Mouse (Mus musculus) left cerebral cortex, postnatal 10 days (tissue): ENCODE data around the gene Mepe. TPM values are rescaled to one million over a fixed set of nuclear protein-coding genes. Genes with fewer than 3 reads are reported as not detected.
A peak's percentile ranks its signal among the peaks of the same experiment; 100 is the strongest.

Experiments
- DNase-seq, 2 experiments: peaks; one replicate each; pipeline ENCODE4 v3.0.0; 2021 to 2022; ENCODE audit warnings: low spot score in 2 of 2, mixed read lengths in 1 of 2; ENCODE audit errors: extremely low spot score in 1 of 2
- intact Hi-C: fragments of 180-260 bp; cut with DNase I; formaldehyde crosslinking; loops from one replicate; pipeline ENCODE4 v1.15.1; 2025
- total RNA-seq, 2 experiments: library from RNA; stranded (reverse); gene quantifications; 2 replicates each; pipeline ENCODE4 v1.2.3; 2021

Gene Mepe
- total RNA-seq, 2 experiments from 2014 or later, result not detected

DNA sequence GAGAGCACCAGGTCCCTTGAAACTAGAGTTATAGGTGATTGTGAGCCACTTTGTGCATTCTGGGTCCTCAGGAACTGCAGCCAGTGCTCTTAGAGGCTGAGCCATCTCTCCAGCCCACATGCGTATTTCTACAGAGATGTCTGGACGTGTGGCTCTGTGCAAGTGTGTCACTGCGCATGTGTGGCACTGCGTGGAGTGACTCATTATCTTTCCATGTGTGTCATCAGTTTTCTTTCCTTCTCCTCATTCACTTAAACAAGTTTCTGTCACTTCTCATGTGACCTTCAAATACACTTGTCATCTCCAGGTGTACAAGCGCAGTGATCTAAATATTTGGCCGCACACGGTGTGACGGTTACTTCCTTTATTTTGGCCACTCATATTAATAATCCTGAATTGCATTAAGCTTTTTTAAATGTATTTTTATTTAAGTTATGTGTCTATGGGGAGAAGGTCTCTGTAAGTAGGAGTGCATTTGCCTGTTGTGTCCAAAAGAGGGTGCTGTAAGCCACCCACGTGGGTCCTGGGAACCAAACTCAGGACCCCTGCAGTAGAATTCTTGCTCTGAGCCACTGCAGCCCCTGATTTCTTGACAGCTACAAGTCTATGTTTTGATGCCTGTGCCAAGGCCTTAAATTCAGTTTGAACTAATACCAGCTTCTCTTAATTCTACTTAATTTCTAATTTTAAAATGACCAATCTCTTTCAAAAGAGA is 19.6 kb downstream of the Mepe start:
- intact Hi-C loops, result loop anchor here (5.0 kb wide), 2 partner anchors 83 to 103 kb away; no protein-coding TSS in a partner anchor
- no peak for DNase-seq

DNA sequence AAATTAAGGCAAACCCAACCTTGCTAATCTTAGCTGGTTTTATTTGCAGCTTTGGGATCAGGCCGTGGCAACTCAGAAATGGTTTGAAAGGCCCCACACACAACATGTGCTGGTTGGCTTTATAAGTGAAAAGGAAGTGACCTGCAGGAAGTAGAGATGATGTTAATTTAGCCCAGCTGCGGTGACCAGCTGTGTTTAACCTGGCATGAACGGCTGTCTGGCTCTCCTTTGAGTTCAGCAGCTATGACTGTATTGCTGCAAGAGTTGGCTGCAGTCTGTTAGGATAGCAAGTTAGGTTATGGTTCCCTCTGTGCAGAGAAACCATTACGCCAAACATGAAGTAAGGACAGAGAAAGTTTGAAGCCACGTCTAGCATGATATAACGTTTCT is 20.1 kb downstream of the Mepe start:
- no peak for DNase-seq
- intact Hi-C loops, result loop anchor here (5.0 kb wide), 1 partner anchor 82 kb away; no protein-coding TSS in a partner anchor

DNA sequence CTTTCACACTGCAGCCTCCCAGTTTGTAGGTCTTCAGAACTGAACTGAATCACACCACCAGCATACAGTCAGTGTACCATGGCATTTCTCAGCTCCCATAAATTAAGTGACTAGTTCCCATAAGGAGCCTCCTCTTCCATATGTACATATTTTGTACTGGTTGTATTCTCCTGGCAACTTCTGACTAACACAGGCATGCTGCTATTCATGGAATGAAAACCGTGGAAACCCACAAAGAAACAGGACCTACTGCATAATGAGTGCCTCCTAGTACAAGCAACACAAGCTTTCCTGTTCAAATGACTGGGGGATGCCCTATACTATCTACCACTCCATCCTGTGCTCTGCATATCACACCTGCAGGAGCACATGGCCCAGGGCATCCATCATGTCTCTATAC is 25.9 kb downstream of the Mepe start:
- intact Hi-C loops, result no loop called here
- no peak for DNase-seq

DNA sequence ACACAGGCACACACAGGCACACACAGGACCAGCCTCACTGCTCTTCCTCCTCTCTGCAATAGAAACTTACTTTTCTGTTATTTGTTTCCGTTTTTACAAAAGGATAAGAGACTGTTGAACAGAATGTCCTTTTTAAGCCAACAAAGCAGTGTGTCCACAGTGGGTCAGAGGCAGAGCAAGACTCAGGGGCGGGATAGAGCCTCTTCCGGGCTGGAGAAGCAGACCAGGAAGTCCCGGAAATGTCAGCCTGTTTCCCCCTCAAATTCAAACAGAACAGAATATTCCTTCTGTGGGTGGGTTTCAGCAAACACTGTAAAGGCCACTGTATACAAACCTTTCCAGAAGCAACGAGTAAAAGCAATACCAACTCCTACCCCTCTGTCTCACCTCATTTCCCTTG is 26.7 kb downstream of the Mepe start:
- intact Hi-C loops, result no loop called here
- DNase-seq, result no peak

DNA sequence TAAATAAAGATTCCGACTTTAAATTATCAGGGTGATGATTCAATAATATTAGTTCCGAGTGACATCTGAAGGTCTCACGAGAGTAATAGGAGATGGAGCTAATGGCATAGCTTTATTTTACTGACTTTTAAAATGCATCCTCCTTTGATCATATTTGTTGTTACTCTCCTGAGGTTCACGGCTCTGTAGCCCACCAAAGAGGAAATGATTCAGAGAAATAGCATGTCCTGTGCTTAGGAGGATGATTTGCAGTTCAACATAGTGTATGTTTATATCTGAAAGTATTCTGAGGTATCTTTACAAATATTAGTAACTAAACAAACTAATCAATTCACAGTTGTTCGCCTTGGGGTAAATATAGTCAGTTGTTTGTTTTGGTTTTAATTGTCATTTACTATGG is 32.4 kb downstream of the Mepe start:
- no peak for DNase-seq

DNA sequence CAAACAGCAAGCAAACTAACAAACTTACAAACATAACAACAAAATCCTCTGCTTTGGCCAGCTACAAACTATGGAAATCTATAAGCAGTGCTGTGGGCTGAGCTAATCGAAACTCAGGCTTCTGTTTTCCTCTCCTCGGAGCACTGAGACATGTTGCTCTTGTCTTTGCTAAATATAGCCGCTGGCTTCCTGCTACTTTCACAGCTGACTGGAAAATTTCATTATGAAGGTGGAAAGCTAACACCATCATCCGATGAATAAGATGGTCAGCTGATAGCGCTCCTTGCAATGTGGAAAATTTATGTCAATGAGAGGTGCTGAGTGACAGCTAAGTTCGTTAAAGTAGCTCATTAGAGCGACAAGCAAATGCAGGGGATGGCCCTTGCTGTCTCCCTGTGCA is 33.5 kb downstream of the Mepe start:
- intact Hi-C loops, result no loop called here
- no peak for DNase-seq

More for the DNA sequence above, 32.4 kb downstream of the Mepe start:
- intact Hi-C loops, result no loop called here

DNA sequence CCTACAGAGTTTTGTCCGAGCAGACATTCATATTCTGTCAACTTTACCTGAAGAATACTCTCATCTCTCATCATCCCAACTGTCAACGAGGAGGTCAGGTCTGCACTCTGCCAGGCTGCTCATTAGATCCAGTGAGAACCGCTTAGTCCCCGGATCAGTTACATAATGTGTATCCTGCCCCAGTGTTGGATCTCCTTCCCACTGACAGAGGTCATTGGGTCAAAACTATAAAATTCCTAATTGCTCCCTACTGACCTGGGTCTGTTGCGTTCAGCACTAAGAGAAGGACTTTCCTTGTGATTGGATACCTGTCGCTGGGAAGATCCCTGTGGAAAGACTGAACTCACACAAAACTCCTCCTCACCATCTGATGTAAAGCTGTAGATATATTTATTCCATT is 34.1 kb downstream of the Mepe start:
- intact Hi-C loops, result no loop called here
- DNase-seq, result no peak

DNA sequence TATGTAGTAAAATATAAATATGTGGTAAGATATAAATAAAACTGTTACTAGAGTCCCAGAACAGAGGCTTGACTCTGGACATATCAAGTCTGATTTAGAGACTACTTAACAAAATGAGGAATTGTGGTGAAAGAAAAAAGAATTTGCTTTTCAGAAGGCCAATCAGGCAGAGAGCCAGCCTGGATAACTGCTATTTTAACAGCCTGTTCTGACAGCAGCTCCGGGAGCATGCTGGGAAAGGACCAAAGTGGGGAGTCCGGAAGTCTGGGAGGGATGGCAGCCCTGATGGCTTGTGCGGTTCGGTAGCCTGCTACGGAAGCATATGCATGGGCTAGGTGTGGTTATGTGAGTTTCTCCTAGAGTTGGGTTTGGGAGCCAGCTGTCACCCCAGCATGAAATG is 45.5 kb downstream of the Mepe start:
- intact Hi-C loops, result no loop called here
- DNase-seq, result no peak

DNA sequence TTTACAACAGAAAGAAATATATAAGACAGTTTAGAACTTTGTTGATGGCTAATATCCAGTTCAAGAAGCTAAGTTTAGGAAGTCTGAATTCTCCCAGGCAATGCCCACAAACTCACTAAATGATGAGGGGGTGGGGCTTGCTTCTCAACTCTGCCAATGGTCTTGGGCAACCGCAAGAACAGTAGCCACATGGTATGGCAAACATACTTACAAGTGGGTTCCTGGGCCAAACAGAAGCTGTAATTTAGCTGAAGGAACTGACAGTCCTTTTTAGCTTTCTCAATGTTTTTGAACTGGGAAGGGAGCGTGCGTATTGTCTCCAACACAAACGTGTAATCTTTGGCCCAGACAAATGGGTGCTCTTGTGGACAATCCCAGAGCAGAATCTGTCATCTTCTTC is 46.2 kb downstream of the Mepe start:
- intact Hi-C loops, result no loop called here
- no peak for DNase-seq

DNA sequence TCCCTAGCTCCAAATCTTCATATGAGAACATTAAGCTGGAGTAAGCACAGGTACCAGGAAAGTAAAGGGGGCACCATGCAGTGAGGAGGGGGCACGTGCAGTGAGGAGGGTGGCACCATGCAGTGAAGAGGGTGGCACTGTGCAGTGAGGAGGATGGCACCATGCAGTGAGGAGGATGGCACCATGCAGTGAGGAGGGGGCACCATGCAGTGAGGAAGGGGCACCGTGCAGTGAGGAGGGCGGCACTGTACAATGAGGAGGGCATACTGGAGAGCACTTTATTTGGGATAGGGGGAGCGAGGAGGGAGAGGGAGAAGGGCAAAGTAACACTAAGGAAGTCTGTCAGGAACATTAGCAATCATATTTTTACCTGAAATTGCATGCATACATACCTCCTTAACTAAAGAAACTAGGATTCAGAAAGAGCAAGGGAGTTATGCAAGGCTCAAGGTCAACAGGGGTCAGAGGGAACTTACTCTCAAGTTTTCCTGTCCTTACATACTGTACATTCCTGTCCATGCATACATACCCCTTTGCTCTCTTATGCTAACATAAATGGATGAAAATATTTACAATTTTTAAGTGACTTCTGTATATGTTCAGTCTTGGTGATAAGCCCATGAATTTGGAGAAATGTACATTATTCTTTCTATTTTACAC is 48.6 kb downstream of the Mepe start:
- intact Hi-C loops, result no loop called here
- no peak for DNase-seq

DNA sequence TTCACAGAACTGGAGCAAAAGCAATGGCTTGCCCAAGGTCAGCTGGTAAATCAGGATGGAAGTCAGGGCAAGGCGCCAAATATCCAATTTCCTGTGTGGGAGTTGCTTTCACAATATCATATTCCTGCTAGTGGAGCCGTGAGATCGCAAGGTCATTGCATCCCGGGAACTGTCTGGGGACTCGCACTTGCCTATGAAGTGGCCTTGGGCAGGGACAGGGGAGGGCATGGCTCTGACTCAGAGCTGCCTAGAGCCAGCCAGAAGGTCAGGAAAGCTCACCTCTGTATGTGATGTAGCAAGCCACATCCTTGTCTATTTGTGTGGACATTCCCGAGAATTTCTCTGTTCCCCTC is 49.2 kb downstream of the Mepe start:
- intact Hi-C loops, result no loop called here
- DNase-seq, result peak in 1 of 2 experiments; percentile 75

DNA sequence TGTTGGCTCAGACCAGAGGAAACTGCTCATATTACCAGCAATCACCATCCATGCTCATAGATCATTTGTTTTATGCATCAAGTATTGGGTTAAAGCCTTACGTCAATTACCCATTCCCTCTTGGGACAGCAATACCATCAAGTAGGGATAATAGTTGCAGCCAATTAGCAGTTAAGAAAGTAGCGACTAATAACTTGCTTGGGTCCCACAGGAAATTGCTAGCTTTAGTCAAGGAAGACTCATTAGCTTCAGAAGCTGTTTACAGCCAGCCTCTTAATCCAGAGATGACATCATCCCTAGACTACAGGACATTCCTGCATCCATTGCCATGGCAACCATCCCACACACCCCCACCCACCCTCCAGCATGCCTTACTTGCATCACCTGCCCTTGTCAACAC is 50.0 kb downstream of the Mepe start:
- intact Hi-C loops, result no loop called here
- DNase-seq, result no peak

DNA sequence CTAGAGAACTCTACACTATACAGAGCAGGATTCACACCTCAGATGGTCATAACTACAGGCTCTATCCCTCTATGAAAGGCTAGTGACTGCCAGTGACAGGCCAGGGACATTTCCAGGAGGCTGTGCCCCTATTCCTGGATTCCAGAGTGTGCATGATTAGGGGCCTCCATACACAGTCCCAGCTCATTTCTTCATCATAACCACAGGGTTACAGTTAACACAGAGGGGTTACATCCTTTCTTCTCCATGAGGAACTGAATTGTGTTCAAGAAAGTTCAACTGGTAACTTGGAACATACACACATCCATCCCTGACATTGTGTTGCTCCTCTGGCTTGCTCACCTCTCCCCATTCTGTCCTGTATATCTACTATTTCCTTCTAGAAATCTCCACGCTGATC is 51.8 kb downstream of the Mepe start:
- intact Hi-C loops, result no loop called here
- DNase-seq, result no peak

DNA sequence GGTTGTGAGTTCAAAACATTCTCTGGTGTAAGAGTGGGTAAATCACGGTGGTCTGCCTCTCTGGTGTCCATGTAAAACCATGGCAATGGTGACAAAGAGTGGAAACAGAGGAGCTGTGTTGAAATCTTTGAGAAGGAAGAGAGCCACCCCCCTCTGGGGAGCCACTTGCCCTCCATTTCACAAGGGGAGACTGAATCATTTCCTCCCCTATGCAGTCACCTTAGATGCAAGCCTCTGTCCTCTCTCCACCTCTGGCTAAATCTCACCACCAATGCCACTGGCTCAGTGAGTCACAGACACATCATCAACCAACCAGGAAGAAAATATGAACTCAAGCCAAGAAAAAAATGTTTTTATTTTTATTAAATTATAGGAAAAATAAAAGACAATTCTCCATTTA is 55.4 kb downstream of the Mepe start:
- no peak for DNase-seq
- intact Hi-C loops, result no loop called here

DNA sequence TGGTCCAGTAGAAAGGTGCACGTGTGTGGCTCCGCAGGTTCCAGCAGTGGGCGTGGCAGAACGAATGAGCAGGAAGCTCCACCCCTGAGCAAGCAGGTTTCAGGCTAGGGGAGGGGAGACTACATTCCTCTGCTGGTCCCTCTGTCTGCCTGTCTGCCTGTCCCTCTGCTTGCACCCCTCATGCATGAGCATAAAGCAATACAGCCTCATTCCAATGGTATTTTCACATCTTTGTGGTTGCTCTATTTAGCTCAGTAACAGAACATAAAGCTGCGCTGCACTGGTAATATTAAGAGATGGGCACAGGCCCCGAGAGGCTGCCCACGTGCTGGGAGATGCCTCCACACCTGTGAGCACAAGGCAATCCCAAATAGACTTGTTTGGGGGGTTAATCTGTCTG is 56.5 kb downstream of the Mepe start:
- DNase-seq, result no peak
- intact Hi-C loops, result no loop called here

DNA sequence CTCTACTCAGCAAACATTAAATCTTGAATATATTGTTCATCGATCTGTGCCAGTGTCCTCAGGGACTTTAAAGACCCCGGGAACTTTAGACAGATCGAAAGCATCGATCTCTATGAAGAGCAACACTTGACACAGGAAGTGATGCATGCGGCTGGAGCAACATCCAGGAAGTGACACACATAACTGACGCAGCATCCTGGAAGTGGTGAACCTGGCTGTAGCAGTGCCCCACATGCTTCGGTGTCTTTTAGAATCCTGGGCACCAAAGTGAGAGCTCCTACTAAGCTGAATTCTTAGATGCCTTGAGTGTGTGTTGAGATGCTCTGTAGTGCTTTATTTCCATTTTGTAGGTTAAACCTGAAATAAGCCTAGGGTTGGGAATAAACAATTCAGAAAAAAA is 59.4 kb downstream of the Mepe start:
- DNase-seq, result no peak
- intact Hi-C loops, result no loop called here

DNA sequence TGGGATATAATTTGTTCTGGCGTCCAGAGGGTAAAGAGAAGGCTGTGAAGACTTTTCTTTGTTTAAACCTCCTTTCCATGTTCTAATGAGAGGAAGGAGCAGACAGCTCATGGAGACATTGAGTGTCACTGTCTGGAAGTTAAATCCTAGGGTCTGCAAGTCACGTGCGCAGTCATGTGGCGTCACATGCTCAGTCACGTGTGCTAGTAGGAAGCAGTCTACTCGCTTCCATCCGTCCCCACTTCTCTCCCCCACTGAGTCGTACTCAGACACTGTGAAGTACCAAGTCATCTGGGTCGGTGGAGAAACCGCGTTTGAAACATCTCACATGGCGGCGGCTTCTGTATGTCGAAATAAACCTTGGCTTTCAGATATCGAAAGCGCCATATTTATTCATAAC is 60.4 kb downstream of the Mepe start:
- intact Hi-C loops, result no loop called here

DNA sequence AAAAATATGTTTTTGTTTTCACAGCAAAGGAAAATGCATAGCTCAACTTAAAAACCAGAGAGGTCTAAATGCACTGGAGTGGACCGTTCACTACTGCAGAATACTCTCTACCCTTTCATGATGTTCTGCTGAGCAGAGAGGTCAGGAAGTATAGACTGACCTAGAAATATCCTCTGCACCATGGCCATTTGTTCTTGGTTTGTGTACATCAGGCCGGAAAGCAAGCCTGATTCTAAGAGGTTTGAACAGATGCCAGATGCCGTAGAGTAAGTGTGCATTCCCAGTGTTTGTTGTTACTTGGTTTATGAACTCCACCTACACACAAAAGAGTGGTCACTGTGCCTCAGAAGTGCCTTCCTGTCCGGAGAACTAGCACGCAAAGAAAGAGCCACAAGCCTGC is 61.8 kb downstream of the Mepe start:
- intact Hi-C loops, result no loop called here
- DNase-seq, result peak in 1 of 2 experiments; percentile 26

More for the DNA sequence above, 60.4 kb downstream of the Mepe start:
- no peak for DNase-seq
